In the genomic region with DNA sequence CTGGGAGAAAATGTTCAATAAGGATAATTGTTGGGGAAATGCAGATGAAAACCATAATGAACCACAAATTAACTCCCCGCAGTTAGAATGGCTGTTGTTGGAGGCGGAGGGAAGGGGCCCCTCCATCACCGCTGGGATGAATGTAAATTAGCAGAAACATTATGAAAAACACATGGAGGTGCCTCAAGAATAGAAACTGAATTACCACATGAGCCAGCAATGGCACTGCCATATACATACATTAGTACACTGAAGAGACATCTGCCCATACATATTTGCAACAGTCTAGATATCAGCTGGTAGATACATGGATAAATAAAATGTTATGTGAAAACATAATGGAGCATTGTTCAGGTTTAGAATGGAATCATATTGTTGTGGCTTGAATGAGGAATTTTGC, we compare ENCODE assay signal across 20 mouse cellular contexts. TPM values are rescaled to one million over a fixed set of nuclear protein-coding genes. Genes with fewer than 3 reads are reported as not detected.
"Had no signal": no experiment of that assay in that cellular context is flagged by ENCODE, and none has a peak within 500 bp of the region (broad histone marks: within the 10 kb centered on the region; RNA-seq: fewer than 3 reads in every experiment).

No protein-coding gene starts in this region.

- H3K4me1 ChIP-seq: liver, embryonic 15.5 days had no signal

- H3K36me3 ChIP-seq: liver, embryonic 15.5 days had no signal

- H3K27me3 ChIP-seq: liver, embryonic 15.5 days had no signal

- DNase-seq: kidney, adult 9 months; kidney, postnatal 36 days; layer of hippocampus, adult 9-11 months; lung, adult 2 months; lung, postnatal 36 days; midbrain, embryonic 14.5 days; right cerebral cortex, postnatal 14 days; thymus, postnatal 36 days had no signal

- H3K27ac ChIP-seq: kidney, postnatal 0 days; liver, embryonic 15.5 days had no signal

- ATAC-seq: lung, postnatal 0 days had no signal

- H3K4me2 ChIP-seq: liver, embryonic 11.5 days; liver, embryonic 15.5 days had no signal

- H3K4me3 ChIP-seq: liver, embryonic 15.5 days had no signal

- H3K9me3 ChIP-seq: liver, embryonic 15.5 days had no signal

- H3K9ac ChIP-seq: liver, embryonic 15.5 days had no signal

RNA-seq across cellular contexts. Expression of gene Apobec4, which starts 35.9 kb away (rescaled TPM):
- total RNA-seq: layer of hippocampus, adult 18-20 months; left cerebral cortex, postnatal 36 days; megakaryocyte progenitor cell, adult 5-6 weeks; monocyte, adult 5-6 weeks had no signal
- polyA plus RNA-seq: kidney, postnatal 0 days; limb, embryonic 14.5 days; liver, embryonic 11.5 days; liver, embryonic 15.5 days; midbrain, embryonic 14.5 days; spleen, adult 2 months; stomach, embryonic 16.5 days; thymus, postnatal 0 days had no signal
